21 mouse cellular contexts compared by ENCODE assay signal in genomic region chr9:65812841-65813240, GRCm38 (mm10). TPM values are rescaled to one million over a fixed set of nuclear protein-coding genes. Genes with fewer than 3 reads are reported as not detected.
DNase-seq lines count a peak whose midpoint lies in the region; ATAC-seq and TF ChIP-seq lines count a peak whose summit lies in the region.
"Had no signal": no experiment of that assay in that cellular context is flagged by ENCODE, and none has a peak within 500 bp of the region (broad histone marks: within the 10 kb centered on the region; RNA-seq: fewer than 3 reads in every experiment).

No protein-coding gene starts in this region.

- DNase-seq in gastrocnemius, adult 2 months, result peak; percentile 24
- no peak for DNase-seq in gastrocnemius, postnatal 10 days
- DNase-seq in kidney, adult 2 months, result peak; percentile 33
- no peak for DNase-seq in kidney, postnatal 10 days
- DNase-seq in Patski (ENCODE audit: low read depth, low spot score), result peak; percentile 24
- no peak for DNase-seq in cerebellum, adult 11 months
- DNase-seq: adrenal gland, postnatal 25 days; cerebellum, adult 8-10 months; gastrocnemius, postnatal 25 days; lung, embryonic 14.5 days; lung, postnatal 4 days; retina, postnatal 1 day; thymus, postnatal 14 days had no signal

- no peaks in the 10 kb centered on the region for H3K27me3 ChIP-seq in kidney, adult 2 months (replicated peaks; ENCODE audit: control insufficient read depth, insufficient read depth, low read length)
- no peaks in the 10 kb centered on the region for H3K27me3 ChIP-seq in Patski
- no peaks in the 10 kb centered on the region for H3K27me3 ChIP-seq in myocyte (ENCODE audit: control insufficient read depth, insufficient read depth, insufficient read length)
- H3K27me3 ChIP-seq: forebrain, embryonic 12.5 days; liver, embryonic 12.5 days had no signal

- WGBS in kidney, adult 2 months, result 31% methylated on average over 2 of the region's 2 CpGs

- peaks cover 93% of the 10 kb centered on the region for H3K79me2 ChIP-seq in myocyte (ENCODE audit: control insufficient read depth, insufficient read depth)

- CTCF ChIA-PET in Patski (lab: Charles Lee), result no interaction called here

- H3K4me3 ChIP-seq in gastrocnemius, adult 2 months, result no peak overlapping the region
- H3K4me3 ChIP-seq in kidney, adult 2 months (ENCODE audit: insufficient read depth, low read depth, low read length), result no peak overlapping the region
- H3K4me3 ChIP-seq in myocyte, result no peak overlapping the region
- H3K4me3 ChIP-seq: forebrain, embryonic 12.5 days; limb, embryonic 10.5 days; liver, embryonic 12.5 days; midbrain, embryonic 10.5 days had no signal

- POLR2A ChIA-PET in Patski (lab: Charles Lee), result interaction anchor here (0.7 to 2.0 kb wide), 2 partner anchors 15 to 193 kb away, joined by 4 to 6 read pairs; partner anchors contain the start of gene Zfp609

- TF ChIP-seq POLR2A in kidney, adult 2 months (IDR thresholded peaks at IDR 0.05; ENCODE audit: low read depth, low read length), result no peak
- TF ChIP-seq POLR2A in myocyte (IDR thresholded peaks at IDR 0.05; ENCODE audit: insufficient read length, low read depth), result no peak

- in situ Hi-C loops in Patski (cut with MboI; ENCODE audit: low pct_unique_long_range_greater_than_20kb), result no loop called here

- TF ChIP-seq CTCF in gastrocnemius, adult 2 months (IDR thresholded peaks at IDR 0.05), result no peak
- TF ChIP-seq CTCF in kidney, adult 2 months (conservative IDR thresholded peaks at IDR 0.05; ENCODE audit: insufficient read depth, insufficient read length, low read depth, low read length), result no peak
- TF ChIP-seq CTCF in Patski (IDR thresholded peaks at IDR 0.05), result no peak

- peak overlapping the region; percentile 22 for H3K4me2 ChIP-seq in myocyte (ENCODE audit: low read depth)
- H3K4me2 ChIP-seq: forebrain, embryonic 12.5 days; liver, embryonic 12.5 days; lung, embryonic 14.5 days had no signal

- H3ac ChIP-seq in myocyte (ENCODE audit: control insufficient read depth, insufficient read length), result no peak overlapping the region

- intact Hi-C loops in gastrocnemius, adult 2 months (cut with DNase I), result no loop called here

- no peaks in the 10 kb centered on the region for H3K36me3 ChIP-seq in kidney, adult 2 months (ENCODE audit: control insufficient read depth, insufficient read depth, low read length)
- H3K36me3 ChIP-seq in myocyte (ENCODE audit: control insufficient read depth, insufficient read depth), result no peaks in the 10 kb centered on the region

- peak overlapping the region; percentile 76 for H3K27ac ChIP-seq in gastrocnemius, adult 2 months
- no peak overlapping the region; the same call in 1 of the 2 replicates for H3K27ac ChIP-seq in kidney, adult 2 months (ENCODE audit: insufficient read depth, low read depth, low read length)
- H3K27ac ChIP-seq: forebrain, embryonic 12.5 days; limb, embryonic 10.5 days; liver, embryonic 12.5 days; midbrain, embryonic 10.5 days had no signal

- no peak for ATAC-seq in Patski
- ATAC-seq: CD4-positive, CD25-positive, alpha-beta regulatory T cell, adult 4 months; hindbrain, embryonic 16.5 days; intestine, embryonic 16.5 days; liver, embryonic 12.5 days had no signal

- H3K4me1 ChIP-seq in kidney, adult 2 months (ENCODE audit: control insufficient read depth, insufficient read depth, low read length), result peaks cover 6% of the 10 kb centered on the region
- H3K4me1 ChIP-seq: limb, embryonic 10.5 days had no signal

TF ChIP-seq in myocyte, 11 proteins besides CTCF, POLR2A, EP300 and RAD21:
- TF ChIP-seq TCF3 (IDR thresholded peaks at IDR 0.05; ENCODE audit: insufficient read length, low read depth), result no peak
- no peak for TF ChIP-seq REST (IDR thresholded peaks at IDR 0.05; ENCODE audit: insufficient read depth, insufficient read length)
- TF ChIP-seq CEBPB (IDR thresholded peaks at IDR 0.05; ENCODE audit: insufficient read depth, poor library complexity, severe bottlenecking), result no peak
- TF ChIP-seq TCF12 (IDR thresholded peaks at IDR 0.05; ENCODE audit: insufficient read depth, poor library complexity, severe bottlenecking), result no peak
- TF ChIP-seq MYOD1 (IDR thresholded peaks at IDR 0.05; ENCODE audit: control insufficient read depth in 1 of 3, insufficient read length in 2 of 3, low read depth in 2 of 3), result no peak
- TF ChIP-seq USF1 (IDR thresholded peaks at IDR 0.05; ENCODE audit: low read depth), result no peak
- TF ChIP-seq MYOG (IDR thresholded peaks at IDR 0.05; ENCODE audit: control insufficient read depth in 1 of 3, insufficient read depth in 1 of 3, insufficient read length in 2 of 3, low read depth in 2 of 3), result no peak
- TF ChIP-seq POLR2AphosphoS2 (IDR thresholded peaks at IDR 0.05; ENCODE audit: insufficient read length, low read depth), result no peak
- TF ChIP-seq E2F4 (IDR thresholded peaks at IDR 0.05; ENCODE audit: insufficient read depth), result no peak
- no peak for TF ChIP-seq SRF (IDR thresholded peaks at IDR 0.05; ENCODE audit: control insufficient read depth, insufficient read length, low read depth)
- no peak for TF ChIP-seq MAX (IDR thresholded peaks at IDR 0.05; ENCODE audit: low read depth)

RNA-seq across cellular contexts. Expression of gene Zfp609, which starts 14.5 kb away (rescaled TPM):
- 10 to 100 TPM; 18.4 to 21.1 TPM for total RNA-seq in gastrocnemius, adult 2 months (2021)
- total RNA-seq in gastrocnemius, postnatal 10 days (2021), result 10 to 100 TPM; 23.0 to 28.2 TPM
- polyA plus RNA-seq in kidney, adult 2 months (2012; rRNA removed), result 8.3 and 9.4 TPM in 2 replicates
- polyA plus RNA-seq in Patski (2021), result 25.7 TPM
- 11.1 TPM for polyA plus RNA-seq in myocyte (2012; fragmentation: generic; extraction: Trizol)

Comparison
In these comparisons a context has a peak if more than half of its experiments do, and no peak if none do; other contexts are left out.
1. DNase-seq: peak in gastrocnemius, adult 2 months (single experiment), kidney, adult 2 months (single experiment) and Patski (single experiment); none in gastrocnemius, postnatal 10 days (single experiment), kidney, postnatal 10 days (single experiment) and cerebellum, adult 11 months (single experiment).